Mouse (Mus musculus): ENCODE measurements around the gene Vmn1r74.
"Not testable (repeated sequence)": the region's sequence is repeated elsewhere in the genome, so short reads cannot be mapped to it uniquely, and the experiment has no call there.

Vmn1r74 gene

GRCm38 (mm10) chr7:11833680-11834079 is at the start of gene Vmn1r74:
TSS of gene Vmn1r74 (plus strand) at chr7:11833980.
- no peak for DNase-seq

- DNase-seq, result no peak
These were observed 20.0 kb upstream of the Vmn1r74 start for GRCm38 (mm10) chr7:11813751-11814150.

GRCm38 (mm10) chr7:11822166-11822565 is 11.6 kb upstream of the Vmn1r74 start:
- no peak for DNase-seq

- not testable (repeated sequence) for DNase-seq
These were observed 10.5 kb upstream of the Vmn1r74 start for GRCm38 (mm10) chr7:11823246-11823645.

- no peak for DNase-seq
These were observed 40.5 kb downstream of the Vmn1r74 start, which contains the start of gene Vmn1r75 for GRCm38 (mm10) chr7:11874330-11874729. TSS of gene Vmn1r75 (plus strand) at chr7:11874630.

All from lung, postnatal 4 days (tissue).